Mouse (Mus musculus): Measurements from ENCODE around the gene Efnb2. TPM values are rescaled to one million over a fixed set of nuclear protein-coding genes. Genes with fewer than 3 reads are reported as not detected.
A peak's percentile ranks its signal among the peaks of the same experiment; 100 is the strongest.

Efnb2 gene
- polyA plus RNA-seq, 1 experiment from 2014 or later: 24.5 TPM

DNA sequence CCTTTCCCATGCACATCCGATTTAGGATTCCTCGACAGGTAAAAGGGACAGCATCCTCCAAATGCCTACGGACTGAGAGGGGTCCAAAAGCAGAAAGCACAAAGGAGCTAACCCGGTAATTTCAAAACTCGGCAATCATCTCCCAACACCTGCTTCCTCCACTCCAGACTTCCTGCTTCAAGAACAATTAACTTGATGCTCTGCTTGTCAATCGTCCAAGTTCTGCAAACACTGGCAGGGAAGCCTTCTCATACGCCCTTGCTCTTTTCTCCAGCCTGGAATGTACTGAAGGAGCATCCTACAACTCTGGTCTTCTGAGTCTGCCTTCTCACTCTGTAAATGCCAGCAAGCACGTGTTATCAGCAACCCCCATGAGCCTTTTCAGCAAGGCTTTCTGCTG, 37.6 kb downstream of the Efnb2 start:
- no peak overlapping the region for H3K27ac ChIP-seq (replicated peaks)
- 70% methylated on average over 8 of the region's 8 CpGs for WGBS
- H3K4me3 ChIP-seq: no peak overlapping the region
- H3K4me1 ChIP-seq (replicated peaks): peaks cover 39% of the 10 kb centered on the region
- no peak for ATAC-seq (ENCODE audit: low read depth)
- H3K36me3 ChIP-seq: peaks cover 49% of the 10 kb centered on the region
- no peak overlapping the region for H3K9ac ChIP-seq
- H3K9me3 ChIP-seq: no peaks in the 10 kb centered on the region
- H3K27me3 ChIP-seq: no peaks in the 10 kb centered on the region
- H3K4me2 ChIP-seq: no peak overlapping the region

DNA sequence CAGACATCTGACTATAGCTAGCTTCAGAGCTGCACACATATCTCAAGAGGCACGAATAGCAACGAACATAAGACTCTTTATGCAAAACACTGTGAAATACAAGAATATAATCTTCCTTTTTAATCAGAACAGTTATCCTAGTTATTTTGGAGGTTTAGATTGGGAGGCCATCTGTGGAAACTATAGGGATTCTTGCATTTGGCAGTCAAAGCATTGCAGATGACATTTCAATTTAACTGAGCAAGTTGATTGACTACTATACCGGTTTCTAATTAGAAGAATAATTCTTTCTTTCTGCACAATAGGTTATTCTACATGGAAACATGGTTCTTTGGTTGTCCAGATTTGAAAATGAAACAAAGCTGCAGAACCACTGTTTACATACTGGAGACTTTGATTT, 38.6 kb downstream of the Efnb2 start:
- Histone ChIP-seq H3K4me3 (no peak overlapping the region), H3K4me2 (no peak overlapping the region), H3K9ac (no peak overlapping the region), H3K27me3 (no peaks in the 10 kb centered on the region), H3K9me3 (no peaks in the 10 kb centered on the region), H3K4me1 (replicated peaks) (peaks cover 37% of the 10 kb centered on the region), H3K27ac (replicated peaks) (no peak overlapping the region), H3K36me3 (peaks cover 54% of the 10 kb centered on the region)
- ATAC-seq (ENCODE audit: low read depth): no peak
- WGBS: 90% methylated on average over 3 of the region's 3 CpGs

GRCm38 (mm10) chr8:8622031-8622430, 39.0 kb downstream of the Efnb2 start:
- H3K4me3 ChIP-seq: no peak overlapping the region
- no peak overlapping the region for H3K27ac ChIP-seq (replicated peaks)
- H3K4me1 ChIP-seq (replicated peaks): peaks cover 37% of the 10 kb centered on the region
- ATAC-seq (ENCODE audit: low read depth): no peak
- WGBS: 84% methylated on average over 12 of the region's 12 CpGs
- H3K36me3 ChIP-seq: peaks cover 55% of the 10 kb centered on the region
- no peaks in the 10 kb centered on the region for H3K27me3 ChIP-seq
- no peaks in the 10 kb centered on the region for H3K9me3 ChIP-seq
- H3K9ac ChIP-seq: no peak overlapping the region
- no peak overlapping the region for H3K4me2 ChIP-seq

- no peak overlapping the region for H3K9ac ChIP-seq
- H3K36me3 ChIP-seq: peaks cover 58% of the 10 kb centered on the region
- whole genome bisulfite sequencing: 82% methylated on average over 16 of the region's 16 CpGs
- H3K9me3 ChIP-seq: no peaks in the 10 kb centered on the region
- no peak overlapping the region for H3K4me3 ChIP-seq
- H3K27me3 ChIP-seq: no peaks in the 10 kb centered on the region
- no peak for ATAC-seq (ENCODE audit: low read depth)
- no peak overlapping the region for H3K4me2 ChIP-seq
- H3K27ac ChIP-seq (replicated peaks): no peak overlapping the region
- peaks cover 37% of the 10 kb centered on the region for H3K4me1 ChIP-seq (replicated peaks)
These were observed 39.7 kb downstream of the Efnb2 start for GRCm38 (mm10) chr8:8621236-8621917.

GRCm38 (mm10) chr8:8620536-8620935, 40.5 kb downstream of the Efnb2 start:
- Histone ChIP-seq H3K9ac (no peak overlapping the region), H3K4me2 (no peak overlapping the region), H3K27ac (replicated peaks) (no peak overlapping the region), H3K27me3 (no peaks in the 10 kb centered on the region), H3K9me3 (no peaks in the 10 kb centered on the region), H3K36me3 (peaks cover 53% of the 10 kb centered on the region), H3K4me1 (replicated peaks) (peaks cover 37% of the 10 kb centered on the region), H3K4me3 (no peak overlapping the region)
- 91% methylated on average over 21 of the region's 21 CpGs for WGBS
- ATAC-seq (ENCODE audit: low read depth): peak; percentile 26

- H3K4me1 ChIP-seq (replicated peaks): peaks cover 33% of the 10 kb centered on the region
- no peaks in the 10 kb centered on the region for H3K9me3 ChIP-seq
- ATAC-seq (ENCODE audit: low read depth): 0 out of 2 replicates have a peak, but pooled peaks have one; percentile 29
- H3K4me2 ChIP-seq: no peak overlapping the region
- no peaks in the 10 kb centered on the region for H3K27me3 ChIP-seq
- peaks cover 53% of the 10 kb centered on the region for H3K36me3 ChIP-seq
- no peak overlapping the region for H3K9ac ChIP-seq
- no peak overlapping the region; the same call in 1 of the 2 replicates for H3K27ac ChIP-seq (replicated peaks)
- no peak overlapping the region for H3K4me3 ChIP-seq
- WGBS: 23% methylated on average over 19 of the region's 19 CpGs
These were observed 41.5 kb downstream of the Efnb2 start for GRCm38 (mm10) chr8:8619221-8620194.

DNA sequence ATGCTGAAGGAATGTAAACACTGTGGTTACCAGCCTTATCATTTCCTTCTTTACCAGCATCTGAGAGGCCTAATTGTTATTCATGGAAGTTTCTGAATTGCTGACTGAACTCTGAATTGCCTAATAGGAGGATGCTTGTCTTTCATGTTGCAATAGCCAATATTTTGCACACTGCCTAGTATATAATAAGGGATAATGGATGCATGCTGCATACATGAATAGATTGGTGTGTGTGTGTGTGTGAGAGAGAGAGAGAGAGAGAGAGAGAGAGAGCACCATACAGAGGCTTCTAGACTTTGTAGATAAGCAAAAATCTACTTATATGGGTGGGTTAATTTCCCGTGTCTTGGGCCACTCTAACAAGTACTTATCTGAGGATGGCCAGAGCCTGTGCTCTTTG, 47.2 kb downstream of the Efnb2 start:
- no peak overlapping the region for H3K4me2 ChIP-seq
- 91% methylated on average over 1 of the region's 1 CpGs for WGBS
- no peak overlapping the region for H3K27ac ChIP-seq (replicated peaks)
- no peaks in the 10 kb centered on the region for H3K9me3 ChIP-seq
- H3K4me1 ChIP-seq (replicated peaks): peaks cover 15% of the 10 kb centered on the region
- no peak overlapping the region for H3K4me3 ChIP-seq
- no peak overlapping the region for H3K9ac ChIP-seq
- H3K27me3 ChIP-seq: no peaks in the 10 kb centered on the region
- H3K36me3 ChIP-seq: peaks cover 15% of the 10 kb centered on the region
- ATAC-seq (ENCODE audit: low read depth): no peak

- Histone ChIP-seq H3K27me3 (no peaks in the 10 kb centered on the region), H3K4me3 (no peak overlapping the region), H3K4me1 (replicated peaks) (peaks cover 12% of the 10 kb centered on the region), H3K9me3 (no peaks in the 10 kb centered on the region), H3K9ac (no peak overlapping the region), H3K36me3 (peaks cover 4% of the 10 kb centered on the region), H3K4me2 (no peak overlapping the region), H3K27ac (replicated peaks) (no peak overlapping the region)
- WGBS: 82% methylated on average over 4 of the region's 4 CpGs
- no peak for ATAC-seq (ENCODE audit: low read depth)
These were observed 49.1 kb downstream of the Efnb2 start for GRCm38 (mm10) chr8:8611928-8612327.

GRCm38 (mm10) chr8:8609791-8610190, 51.3 kb downstream of the Efnb2 start:
- 17% methylated on average over 7 of the region's 7 CpGs for WGBS
- no peak overlapping the region for H3K4me3 ChIP-seq

DNA sequence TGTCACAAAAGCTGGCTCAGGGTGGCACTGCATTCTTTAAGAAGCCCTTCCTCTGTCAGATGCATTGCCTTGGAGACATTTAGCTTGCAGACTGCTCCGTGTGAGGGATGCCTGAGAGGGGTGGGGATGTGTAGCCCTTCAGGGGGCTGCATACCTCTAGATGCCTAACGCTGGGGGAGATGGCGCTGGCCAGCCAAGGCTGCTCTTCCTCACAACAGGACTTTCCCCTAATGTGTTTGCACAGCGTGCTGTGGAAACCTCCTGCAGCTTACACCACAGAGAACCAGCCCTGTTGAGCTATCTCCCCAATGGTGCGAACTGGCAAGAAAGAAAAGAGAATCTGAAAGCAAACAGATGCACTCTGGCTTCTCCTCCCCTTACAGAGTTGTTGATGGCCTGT, 51.9 kb downstream of the Efnb2 start:
- 14% methylated on average over 5 of the region's 5 CpGs for WGBS
- ATAC-seq (ENCODE audit: low read depth): no peak

More at GRCm38 (mm10) chr8:8609791-8610190, 51.3 kb downstream of the Efnb2 start:
- Histone ChIP-seq H3K36me3 (no peaks in the 10 kb centered on the region), H3K4me1 (replicated peaks) (peaks cover 12% of the 10 kb centered on the region), H3K4me2 (no peak overlapping the region), H3K9me3 (no peaks in the 10 kb centered on the region), H3K9ac (no peak overlapping the region), H3K27ac (replicated peaks) (no peak overlapping the region), H3K27me3 (no peaks in the 10 kb centered on the region)
- no peak for ATAC-seq (ENCODE audit: low read depth)

GRCm38 (mm10) chr8:8605621-8606020, 55.4 kb downstream of the Efnb2 start:
- no peaks in the 10 kb centered on the region for H3K9me3 ChIP-seq
- H3K4me3 ChIP-seq: no peak overlapping the region
- no peak overlapping the region for H3K27ac ChIP-seq (replicated peaks)
- no peaks in the 10 kb centered on the region for H3K36me3 ChIP-seq
- no peak overlapping the region for H3K9ac ChIP-seq
- ATAC-seq (ENCODE audit: low read depth): no peak
- H3K4me2 ChIP-seq: no peak overlapping the region
- WGBS: 79% methylated on average over 4 of the region's 4 CpGs
- H3K27me3 ChIP-seq: no peaks in the 10 kb centered on the region
- H3K4me1 ChIP-seq (replicated peaks): peaks cover 12% of the 10 kb centered on the region

More for the DNA sequence above, 51.9 kb downstream of the Efnb2 start:
- H3K27me3 ChIP-seq: no peaks in the 10 kb centered on the region
- H3K4me3 ChIP-seq: no peak overlapping the region
- no peaks in the 10 kb centered on the region for H3K36me3 ChIP-seq
- peaks cover 12% of the 10 kb centered on the region for H3K4me1 ChIP-seq (replicated peaks)
- H3K27ac ChIP-seq (replicated peaks): no peak overlapping the region
- H3K4me2 ChIP-seq: no peak overlapping the region
- no peaks in the 10 kb centered on the region for H3K9me3 ChIP-seq
- H3K9ac ChIP-seq: no peak overlapping the region

DNA sequence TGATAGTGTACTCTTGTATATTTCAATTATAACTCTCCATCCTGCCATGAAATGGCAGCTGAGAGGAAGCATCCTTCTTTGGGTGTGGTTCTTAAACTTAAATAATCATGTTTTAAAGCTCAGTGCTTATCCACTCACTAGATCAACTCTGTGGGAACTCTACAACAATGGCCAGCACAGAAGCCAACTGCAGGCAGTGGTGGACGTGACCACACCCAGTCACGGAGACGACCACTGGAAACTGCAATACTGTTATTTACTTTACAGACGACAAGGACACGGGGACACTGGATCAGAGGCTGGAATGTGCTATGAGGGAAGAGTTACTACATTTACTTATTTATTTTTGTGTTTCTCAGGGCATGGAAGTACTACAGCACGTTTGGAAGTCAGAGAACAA, 57.2 kb downstream of the Efnb2 start:
- H3K4me2 ChIP-seq: no peak overlapping the region
- H3K27ac ChIP-seq (replicated peaks): no peak overlapping the region
- no peaks in the 10 kb centered on the region for H3K27me3 ChIP-seq
- 72% methylated on average over 6 of the region's 6 CpGs for WGBS
- H3K9ac ChIP-seq: no peak overlapping the region
- ATAC-seq (ENCODE audit: low read depth): no peak
- no peaks in the 10 kb centered on the region for H3K36me3 ChIP-seq
- no peak overlapping the region for H3K4me3 ChIP-seq
- H3K4me1 ChIP-seq (replicated peaks): no peaks in the 10 kb centered on the region
- H3K9me3 ChIP-seq: no peaks in the 10 kb centered on the region
